Mouse (Mus musculus): Measurements from ENCODE around the gene Plin3. TPM values are rescaled to one million over a fixed set of nuclear protein-coding genes. Genes with fewer than 3 reads are reported as not detected.

Plin3 gene
- polyA plus RNA-seq, 1 experiment from 2014 or later: 21.5 TPM

DNA sequence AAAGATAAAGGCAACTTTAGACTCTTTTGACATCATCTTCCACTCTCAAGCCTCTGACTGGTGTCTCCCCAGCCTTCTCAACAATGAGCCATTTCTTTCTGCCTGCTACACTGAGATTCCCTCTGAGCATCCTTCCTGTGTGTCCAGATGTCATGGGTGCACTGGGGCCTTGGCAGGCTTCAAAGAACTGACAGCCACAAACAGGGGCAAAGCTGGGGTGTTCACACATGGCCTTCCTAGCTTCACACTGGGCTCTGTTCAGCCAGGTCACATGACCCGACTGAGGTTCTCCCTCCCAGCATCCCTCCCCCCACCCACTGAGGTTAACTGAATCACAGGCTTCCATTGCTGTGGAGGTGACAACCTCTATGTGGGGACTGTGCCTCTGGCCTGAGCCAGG, 3.5 kb upstream of the Plin3 start:
- WGBS: 80% methylated on average over 1 of the region's 1 CpGs
- Histone ChIP-seq H3K27me3 (no peaks in the 10 kb centered on the region), H3K4me3 (no peak overlapping the region), H3K9me3 (no peaks in the 10 kb centered on the region), H3K36me3 (no peaks in the 10 kb centered on the region), H3K27ac (replicated peaks) (no peak overlapping the region), H3K9ac (no peak overlapping the region), H3K4me2 (no peak overlapping the region), H3K4me1 (replicated peaks) (peaks cover 5% of the 10 kb centered on the region)
- ATAC-seq (ENCODE audit: low read depth): no peak

DNA sequence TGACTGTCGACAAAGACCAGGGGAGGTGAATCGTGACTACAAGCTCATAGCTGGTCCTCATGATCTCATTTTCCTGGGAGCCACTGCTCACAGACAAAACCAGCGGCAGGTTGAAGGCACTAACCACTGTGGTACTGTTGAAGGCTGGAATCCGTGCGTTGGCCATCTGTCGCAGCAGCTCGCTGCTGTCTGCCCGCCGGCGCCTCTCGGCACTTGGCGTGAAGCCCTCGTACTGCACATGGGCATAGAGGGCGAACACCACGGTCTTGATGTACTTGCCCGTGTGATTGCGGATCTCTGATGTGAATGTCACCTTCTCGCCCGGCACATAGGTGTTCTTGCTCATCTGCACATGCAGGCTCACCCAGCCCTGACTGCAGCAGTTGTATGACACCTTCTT, 1.6 kb upstream of the Plin3 start:
- no peak for ATAC-seq (ENCODE audit: low read depth)
- Histone ChIP-seq H3K27ac (replicated peaks) (no peak overlapping the region), H3K9ac (no peak overlapping the region), H3K4me1 (replicated peaks) (peaks cover 24% of the 10 kb centered on the region), H3K4me3 (no peak overlapping the region), H3K4me2 (no peak overlapping the region), H3K27me3 (no peaks in the 10 kb centered on the region), H3K9me3 (no peaks in the 10 kb centered on the region), H3K36me3 (no peaks in the 10 kb centered on the region)
- 86% methylated on average over 19 of the region's 19 CpGs for WGBS

DNA sequence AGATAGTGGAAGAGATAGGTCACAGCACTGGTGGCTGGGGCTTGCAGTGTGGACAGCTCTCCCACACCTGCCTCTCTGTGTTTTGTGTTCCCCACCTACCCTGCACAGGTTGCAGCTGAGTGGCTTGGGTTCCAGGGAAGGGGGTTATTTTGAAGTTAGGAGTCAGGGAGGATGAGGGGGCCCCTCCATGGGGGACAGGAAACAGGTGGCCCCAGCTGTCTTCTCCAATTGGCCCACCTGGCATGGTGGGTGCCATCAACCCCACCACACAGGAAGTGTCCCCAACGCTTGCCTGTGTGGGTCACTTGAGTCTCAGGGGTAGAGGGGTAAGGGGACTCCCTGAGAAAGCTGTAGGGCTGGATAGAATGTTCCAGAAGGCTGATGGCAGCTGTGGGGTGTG, 618 bp upstream of the Plin3 start:
- no peaks in the 10 kb centered on the region for H3K36me3 ChIP-seq
- H3K9ac ChIP-seq: no peak overlapping the region
- H3K4me1 ChIP-seq (replicated peaks): peaks cover 32% of the 10 kb centered on the region
- H3K27ac ChIP-seq (replicated peaks): no peak overlapping the region
- H3K4me2 ChIP-seq: no peak overlapping the region
- H3K9me3 ChIP-seq: no peaks in the 10 kb centered on the region
- ATAC-seq (ENCODE audit: low read depth): no peak
- H3K27me3 ChIP-seq: no peaks in the 10 kb centered on the region
- H3K4me3 ChIP-seq: no peak overlapping the region
- 86% methylated on average over 1 of the region's 1 CpGs for WGBS

GRCm38 (mm10) chr17:56291826-56292475, 722 bp downstream of the Plin3 start:
- H3K4me3 ChIP-seq: no peak overlapping the region
- no peaks in the 10 kb centered on the region for H3K9me3 ChIP-seq
- no peaks in the 10 kb centered on the region for H3K36me3 ChIP-seq
- ATAC-seq (ENCODE audit: low read depth): peak; percentile 4; the same call in 1 of the 2 replicates
- no peak overlapping the region for H3K4me2 ChIP-seq
- WGBS: 57% methylated on average over 7 of the region's 7 CpGs
- no peak overlapping the region; the same call in 1 of the 2 replicates for H3K27ac ChIP-seq (replicated peaks)
- H3K9ac ChIP-seq: no peak overlapping the region; the same call in 1 of the 2 replicates
- H3K27me3 ChIP-seq: no peaks in the 10 kb centered on the region
- H3K4me1 ChIP-seq (replicated peaks): peaks cover 40% of the 10 kb centered on the region

GRCm38 (mm10) chr17:56291171-56291511, 1.5 kb downstream of the Plin3 start:
- Histone ChIP-seq H3K27ac (replicated peaks) (peak overlapping the region; percentile 72), H3K4me3 (peak overlapping the region; percentile 35; the same call in 1 of the 2 replicates), H3K27me3 (no peaks in the 10 kb centered on the region), H3K4me2 (peak overlapping the region; percentile 51), H3K9me3 (no peaks in the 10 kb centered on the region), H3K4me1 (replicated peaks) (peaks cover 40% of the 10 kb centered on the region), H3K9ac (0 out of 2 replicates have a peak overlapping the region, but pooled peaks have one; percentile 50), H3K36me3 (no peaks in the 10 kb centered on the region)
- WGBS: 1% methylated on average over 16 of the region's 16 CpGs
- ATAC-seq (ENCODE audit: low read depth): peak; percentile 84

DNA sequence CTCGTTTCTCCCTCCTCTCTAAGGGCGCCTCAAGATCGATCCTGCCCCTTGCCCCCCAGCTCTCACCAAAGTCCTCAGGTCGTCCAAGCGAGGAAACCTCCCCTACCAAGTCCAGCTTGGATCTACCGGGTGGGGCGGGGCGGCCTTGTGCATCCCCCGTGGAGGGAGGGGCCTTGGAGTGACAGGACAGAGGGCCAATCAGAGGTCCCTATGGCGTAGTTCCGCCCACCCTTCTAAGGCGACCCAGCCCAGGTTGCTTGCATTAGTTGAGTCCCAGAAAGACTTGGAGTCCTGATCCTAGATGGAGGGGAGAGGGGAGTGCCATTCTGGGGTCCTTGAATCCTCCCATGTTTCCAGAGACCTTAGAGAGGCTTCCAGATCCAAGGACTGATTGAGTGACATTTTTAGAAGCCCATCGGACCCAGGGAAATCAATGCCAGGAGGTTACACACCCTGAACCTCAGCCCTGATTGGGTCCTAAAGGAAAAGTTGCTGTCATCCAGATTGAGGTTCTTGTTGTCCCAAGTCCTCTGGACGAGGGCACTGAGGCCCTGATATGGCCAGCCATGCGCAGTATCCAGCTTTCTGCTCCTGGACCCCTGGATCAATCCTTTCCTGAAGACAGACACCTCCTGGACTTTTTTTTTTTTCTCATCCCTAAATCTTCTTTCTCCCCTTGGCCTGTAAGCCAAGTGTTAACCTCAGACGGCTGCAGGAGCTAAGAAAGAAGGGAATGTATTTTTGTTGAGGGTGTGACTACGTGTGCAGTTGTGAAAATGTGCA, 2.1 kb downstream of the Plin3 start:
- WGBS: 7% methylated on average over 17 of the region's 17 CpGs
- peak overlapping the region; percentile 51 for H3K4me2 ChIP-seq
- H3K4me1 ChIP-seq (replicated peaks): peaks cover 40% of the 10 kb centered on the region
- peak overlapping the region; percentile 35 for H3K4me3 ChIP-seq
- H3K27me3 ChIP-seq: no peaks in the 10 kb centered on the region
- H3K27ac ChIP-seq (replicated peaks): peak overlapping the region; percentile 72
- no peaks in the 10 kb centered on the region for H3K36me3 ChIP-seq
- no peaks in the 10 kb centered on the region for H3K9me3 ChIP-seq
- peak; percentile 72 for ATAC-seq (ENCODE audit: low read depth)
- H3K9ac ChIP-seq: peak overlapping the region; percentile 60

DNA sequence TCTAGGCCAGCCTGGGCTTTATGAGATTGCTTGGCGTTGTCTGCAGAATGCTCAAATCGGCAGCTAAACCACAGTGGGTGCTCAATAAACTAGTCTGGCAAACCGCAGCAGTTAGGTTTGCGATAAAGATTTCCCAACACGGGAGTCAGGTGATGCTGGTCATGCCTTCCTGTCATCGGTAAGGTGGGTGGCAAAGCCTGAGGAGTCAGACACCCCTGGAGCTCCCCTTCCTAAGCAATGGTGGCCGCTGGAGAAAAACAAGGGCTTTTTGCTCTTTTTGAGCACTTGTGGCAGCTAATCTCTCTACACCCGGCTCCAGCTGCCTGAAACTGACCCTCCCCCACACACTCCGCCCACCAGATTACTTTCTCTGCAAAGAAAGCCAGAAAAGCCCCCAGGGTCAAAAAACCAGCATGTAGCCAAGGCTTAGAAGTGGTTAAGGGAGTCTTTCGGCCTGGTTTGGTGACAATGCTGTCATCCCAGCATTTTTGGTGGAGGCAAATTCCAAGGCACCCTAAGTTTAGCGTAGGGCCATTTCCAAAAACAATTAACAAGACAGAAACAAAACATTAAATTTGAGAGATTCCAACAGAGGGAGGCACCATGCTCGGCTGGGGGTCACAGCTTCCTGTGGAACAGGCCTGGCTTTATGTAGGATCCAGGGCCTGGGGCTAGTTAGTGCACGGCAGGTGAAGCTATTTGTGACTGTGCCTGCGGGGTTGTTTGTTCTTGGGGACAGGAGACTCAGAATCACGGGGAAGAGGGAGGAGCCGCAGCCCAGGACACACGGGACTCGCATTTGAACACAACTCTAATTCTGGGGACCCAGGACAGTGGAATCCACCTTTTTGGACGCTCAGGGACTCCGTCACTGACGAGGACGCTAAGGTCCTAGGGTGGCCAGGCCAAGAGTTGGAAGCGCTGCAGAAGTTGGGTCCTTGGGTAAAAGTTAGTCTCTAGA, 3.0 kb downstream of the Plin3 start:
- H3K9ac ChIP-seq: peak overlapping the region; percentile 60
- no peaks in the 10 kb centered on the region for H3K36me3 ChIP-seq
- H3K9me3 ChIP-seq: no peaks in the 10 kb centered on the region
- H3K27me3 ChIP-seq: no peaks in the 10 kb centered on the region
- peak overlapping the region; percentile 72 for H3K27ac ChIP-seq (replicated peaks)
- peak overlapping the region; percentile 51 for H3K4me2 ChIP-seq
- peaks cover 40% of the 10 kb centered on the region for H3K4me1 ChIP-seq (replicated peaks)
- peak overlapping the region; percentile 35 for H3K4me3 ChIP-seq
- 4% methylated on average over 23 of the region's 23 CpGs for WGBS
- no peak for ATAC-seq (ENCODE audit: low read depth)

DNA sequence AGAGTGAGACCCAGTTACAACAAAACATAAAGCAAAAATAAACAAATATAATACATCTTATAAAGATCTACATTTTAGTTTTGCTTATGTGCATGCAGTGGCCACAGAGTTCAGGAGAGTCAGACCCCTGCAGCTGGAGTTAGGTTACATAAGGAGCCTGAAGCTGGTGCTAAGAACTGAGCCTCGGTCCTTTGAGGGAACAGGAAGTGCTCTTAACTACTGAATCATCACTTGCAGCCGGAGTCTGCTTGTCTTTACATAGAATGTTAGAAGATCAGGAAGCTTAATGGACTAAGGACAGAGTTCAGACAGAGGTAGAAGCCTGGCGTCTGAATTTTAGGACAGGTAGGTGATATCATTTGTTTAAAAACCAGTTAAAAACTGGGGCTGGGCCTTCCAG, 3.8 kb downstream of the Plin3 start:
- H3K36me3 ChIP-seq: peaks cover 5% of the 10 kb centered on the region; the same call in 1 of the 2 replicates
- H3K4me1 ChIP-seq (replicated peaks): peaks cover 40% of the 10 kb centered on the region
- peak overlapping the region; percentile 72; the same call in 1 of the 2 replicates for H3K27ac ChIP-seq (replicated peaks)
- 56% methylated on average over 3 of the region's 3 CpGs for WGBS
- peak overlapping the region; percentile 35; the same call in 1 of the 2 replicates for H3K4me3 ChIP-seq
- H3K4me2 ChIP-seq: peak overlapping the region; percentile 51
- no peak for ATAC-seq (ENCODE audit: low read depth)
- peak overlapping the region; percentile 60; the same call in 1 of the 2 replicates for H3K9ac ChIP-seq
- no peaks in the 10 kb centered on the region for H3K27me3 ChIP-seq
- H3K9me3 ChIP-seq: no peaks in the 10 kb centered on the region

- Histone ChIP-seq H3K36me3 (peaks cover 6% of the 10 kb centered on the region; the same call in 1 of the 2 replicates), H3K4me1 (replicated peaks) (peaks cover 40% of the 10 kb centered on the region), H3K9ac (no peak overlapping the region), H3K27me3 (no peaks in the 10 kb centered on the region), H3K4me3 (no peak overlapping the region), H3K27ac (replicated peaks) (no peak overlapping the region), H3K9me3 (no peaks in the 10 kb centered on the region), H3K4me2 (peak overlapping the region; percentile 30)
- ATAC-seq (ENCODE audit: low read depth): no peak
- 64% methylated on average over 3 of the region's 3 CpGs for WGBS
Measured at GRCm38 (mm10) chr17:56287830-56288229, 4.8 kb downstream of the Plin3 start.

GRCm38 (mm10) chr17:56285995-56286394, 6.7 kb downstream of the Plin3 start:
- ATAC-seq (ENCODE audit: low read depth): no peak

DNA sequence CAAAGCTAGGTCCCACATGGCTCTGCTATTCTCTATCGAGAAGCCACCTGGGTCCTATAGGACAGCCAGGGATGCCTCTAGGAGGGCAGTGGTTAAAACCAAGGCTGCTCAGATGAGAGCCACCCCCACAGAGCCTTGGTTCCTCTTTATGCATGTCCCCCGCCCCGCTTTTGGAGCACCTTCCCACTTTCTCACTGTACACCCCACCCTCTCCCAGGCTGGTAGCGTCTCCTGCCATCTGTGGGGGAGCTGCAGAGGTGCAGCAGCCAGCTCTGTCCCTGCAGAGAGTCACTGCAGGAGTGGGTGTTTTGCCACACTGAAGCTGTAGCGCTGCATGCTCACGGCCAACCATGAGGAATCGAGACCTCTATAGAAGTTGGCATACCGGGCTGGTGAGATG, 9.4 kb downstream of the Plin3 start:
- Histone ChIP-seq H3K27ac (replicated peaks) (no peak overlapping the region), H3K4me2 (no peak overlapping the region), H3K27me3 (no peaks in the 10 kb centered on the region), H3K36me3 (peaks cover 11% of the 10 kb centered on the region; the same call in 1 of the 2 replicates), H3K9ac (no peak overlapping the region), H3K4me3 (no peak overlapping the region), H3K4me1 (replicated peaks) (peaks cover 8% of the 10 kb centered on the region), H3K9me3 (no peaks in the 10 kb centered on the region)
- 88% methylated on average over 8 of the region's 8 CpGs for WGBS
- ATAC-seq (ENCODE audit: low read depth): no peak

More at GRCm38 (mm10) chr17:56285995-56286394, 6.7 kb downstream of the Plin3 start:
- H3K4me1 ChIP-seq (replicated peaks): peaks cover 33% of the 10 kb centered on the region
- 95% methylated on average over 11 of the region's 11 CpGs for WGBS
- peaks cover 8% of the 10 kb centered on the region; the same call in 1 of the 2 replicates for H3K36me3 ChIP-seq
- H3K27me3 ChIP-seq: no peaks in the 10 kb centered on the region
- H3K9me3 ChIP-seq: no peaks in the 10 kb centered on the region
- H3K4me3 ChIP-seq: no peak overlapping the region
- no peak overlapping the region for H3K9ac ChIP-seq
- no peak overlapping the region for H3K27ac ChIP-seq (replicated peaks)
- no peak overlapping the region for H3K4me2 ChIP-seq
